Mouse (Mus musculus) left cerebral cortex, postnatal 14 days (tissue): ENCODE data around the gene Daxx. TPM values are rescaled to one million over a fixed set of nuclear protein-coding genes. Genes with fewer than 3 reads are reported as not detected.
A peak's percentile ranks its signal among the peaks of the same experiment; 100 is the strongest.
"Not testable (repeated sequence)": the region's sequence is repeated elsewhere in the genome, so short reads cannot be mapped to it uniquely, and the experiment has no call there.

ENCODE experiments used
- DNase-seq, 2 experiments: peaks; one replicate each; pipeline ENCODE4 v3.0.0; 2021 to 2022; ENCODE audit warnings: low spot score in 2 of 2, mixed read lengths in 1 of 2
- intact Hi-C: fragments of 180-260 bp; cut with DNase I; formaldehyde crosslinking; loops from one replicate; pipeline ENCODE4 v1.15.1; 2025
- total RNA-seq, 2 experiments: library from RNA; stranded (reverse); gene quantifications; 2 replicates each; pipeline ENCODE4 v1.2.3; 2021

The Daxx gene
- total RNA-seq, 2 experiments from 2014 or later = 25.4 to 29.3 TPM

GRCm38 (mm10) chr17:33932970-33933369, 23.8 kb downstream of the Daxx start:
- no peak for DNase-seq
- intact Hi-C loops = no loop called here

- DNase-seq = no peak
- intact Hi-C loops = no loop called here
Measured at GRCm38 (mm10) chr17:33935422-33936055, 26.3 kb downstream of the Daxx start.

GRCm38 (mm10) chr17:33936993-33937392, 27.8 kb downstream of the Daxx start:
- intact Hi-C loops = no loop called here
- no peak for DNase-seq

GRCm38 (mm10) chr17:33938783-33939182, 29.6 kb downstream of the Daxx start:
- DNase-seq = no peak
- intact Hi-C loops = no loop called here

GRCm38 (mm10) chr17:33940206-33940805, 31.1 kb downstream of the Daxx start, which contains the start of the genes Pfdn6 and Wdr46:
Gene Pfdn6 (minus strand): TSS chr17:33940343.
Gene Wdr46 (plus strand): TSS chr17:33940660.
- peak; percentile 87 to 90 for DNase-seq
- intact Hi-C loops = no loop called here

- DNase-seq = no peak
- intact Hi-C loops = no loop called here
Measured at GRCm38 (mm10) chr17:33940981-33941380, 31.8 kb downstream of the Daxx start.

- DNase-seq = no peak
Measured at GRCm38 (mm10) chr17:33941381-33941780, 32.2 kb downstream of the Daxx start.

GRCm38 (mm10) chr17:33943454-33943853, 34.2 kb downstream of the Daxx start:
- intact Hi-C loops = no loop called here
- DNase-seq = no peak

More at GRCm38 (mm10) chr17:33941381-33941780, 32.2 kb downstream of the Daxx start:
- intact Hi-C loops = no loop called here

GRCm38 (mm10) chr17:33947430-33948089, 38.3 kb downstream of the Daxx start:
- DNase-seq = no peak
- intact Hi-C loops = no loop called here

- intact Hi-C loops = no loop called here
- no peak for DNase-seq
Measured at GRCm38 (mm10) chr17:33948090-33948904, 39.1 kb downstream of the Daxx start.

- intact Hi-C loops = no loop called here
- DNase-seq = no peak
Measured at GRCm38 (mm10) chr17:33948905-33949537, 39.8 kb downstream of the Daxx start.

- intact Hi-C loops = no loop called here
- DNase-seq = no peak
Measured at GRCm38 (mm10) chr17:33950131-33950625, 41.0 kb downstream of the Daxx start.

- intact Hi-C loops = no loop called here
- peak; percentile 83 to 86 for DNase-seq
Measured at GRCm38 (mm10) chr17:33951021-33951946, 42.1 kb downstream of the Daxx start, which contains the start of gene B3galt4. Gene B3galt4 (minus strand): TSS chr17:33951488.

- not testable (repeated sequence) for DNase-seq
Measured at GRCm38 (mm10) chr17:33952015-33952414, 42.8 kb downstream of the Daxx start.

GRCm38 (mm10) chr17:33952879-33953278, 43.7 kb downstream of the Daxx start:
- no peak for DNase-seq
- intact Hi-C loops = no loop called here

More at GRCm38 (mm10) chr17:33952015-33952414, 42.8 kb downstream of the Daxx start:
- intact Hi-C loops = not testable (repeated sequence)

- intact Hi-C loops = no loop called here
- no peak for DNase-seq
Measured at GRCm38 (mm10) chr17:33953310-33953709, 44.1 kb downstream of the Daxx start.

- intact Hi-C loops = no loop called here
- DNase-seq = no peak
Measured at GRCm38 (mm10) chr17:33953961-33954565, 44.8 kb downstream of the Daxx start.
